Mouse (Mus musculus): ENCODE measurements around the gene Ncam2. TPM values are rescaled to one million over a fixed set of nuclear protein-coding genes. Genes with fewer than 3 reads are reported as not detected.
"Not testable (repeated sequence)": the region's sequence is repeated elsewhere in the genome, so short reads cannot be mapped to it uniquely, and the experiment has no call there.

Gene Ncam2
- polyA plus RNA-seq, 1 experiment from 2014 or later: 8.0 TPM

DNA sequence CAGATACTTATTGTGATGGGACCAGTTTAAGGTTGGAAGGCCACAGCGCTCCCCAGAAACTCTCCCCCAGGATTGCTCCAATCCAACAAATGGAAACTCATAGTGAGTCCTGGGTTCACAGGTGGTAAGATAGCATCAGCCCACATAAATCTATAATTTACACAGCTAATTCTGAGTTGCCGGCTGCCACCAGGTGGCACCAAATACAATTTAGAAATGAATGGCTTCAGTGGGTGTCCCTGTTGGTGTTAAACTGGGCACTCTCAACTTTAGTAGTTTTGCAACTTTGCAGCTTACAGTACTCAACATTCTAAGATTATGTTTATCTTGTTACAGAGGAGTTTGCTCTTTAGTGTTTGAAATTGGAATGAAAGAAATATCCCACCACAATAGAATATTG is 130.0 kb downstream of the Ncam2 start:
- Histone ChIP-seq H3K27ac (no peak overlapping the region), H3K9me3 (replicated peaks) (no peaks in the 10 kb centered on the region), H3K4me1 (no peaks in the 10 kb centered on the region; the same call in 1 of the 2 replicates), H3K4me3 (no peak overlapping the region), H3K36me3 (no peaks in the 10 kb centered on the region), H3K4me2 (replicated peaks) (no peak overlapping the region), H3K27me3 (no peaks in the 10 kb centered on the region), H3K9ac (no peak overlapping the region)
- 16% methylated on average over 2 of the region's 2 CpGs for WGBS
- peak; percentile 52; the same call in 1 of the 2 replicates for ATAC-seq (ENCODE audit: low FRiP score)

DNA sequence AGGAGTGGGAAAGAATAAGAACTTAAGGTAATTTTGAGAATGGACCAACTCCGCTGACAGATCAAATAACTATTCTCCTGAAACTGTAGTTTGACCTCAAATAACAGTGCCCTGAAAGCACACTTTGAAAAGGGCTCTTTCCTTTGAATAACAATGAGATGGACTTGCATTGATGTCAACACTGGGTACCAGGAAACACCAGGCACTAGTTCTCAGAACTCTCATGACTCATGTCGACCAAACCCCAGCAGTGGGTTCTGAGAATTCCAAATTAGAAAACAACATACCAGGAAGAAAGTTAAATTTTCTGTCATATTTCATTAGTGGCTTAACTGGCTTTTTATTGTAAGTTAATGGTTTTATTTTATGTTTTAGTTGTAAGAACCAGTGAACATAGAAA is 165.4 kb downstream of the Ncam2 start:
- H3K36me3 ChIP-seq: no peaks in the 10 kb centered on the region
- no peak overlapping the region for H3K4me3 ChIP-seq
- H3K9me3 ChIP-seq (replicated peaks): no peaks in the 10 kb centered on the region
- 70% methylated on average over 2 of the region's 2 CpGs for WGBS
- no peak overlapping the region for H3K27ac ChIP-seq
- H3K4me1 ChIP-seq: no peaks in the 10 kb centered on the region
- H3K9ac ChIP-seq: no peak overlapping the region
- no peak for ATAC-seq (ENCODE audit: low FRiP score)
- no peak overlapping the region for H3K4me2 ChIP-seq (replicated peaks)
- H3K27me3 ChIP-seq: no peaks in the 10 kb centered on the region

DNA sequence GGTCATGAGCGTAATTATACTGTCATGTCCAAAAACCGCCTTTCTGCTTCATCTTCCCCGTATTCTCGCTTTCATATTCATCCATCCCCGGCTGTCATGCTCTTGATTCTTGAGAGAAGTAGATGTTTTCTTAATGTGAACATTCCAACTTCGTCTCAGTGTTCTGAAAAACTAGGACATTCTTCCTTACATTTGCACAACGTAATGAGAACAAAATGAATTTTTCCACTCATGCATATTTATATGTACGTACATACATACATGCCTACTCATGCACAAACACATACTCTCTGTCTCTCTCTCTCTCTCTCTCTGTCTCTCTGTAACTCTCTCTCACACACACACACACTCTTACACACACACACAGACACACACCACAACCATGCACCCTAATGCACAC is 173.7 kb downstream of the Ncam2 start:
- no peaks in the 10 kb centered on the region for H3K4me1 ChIP-seq
- no peak overlapping the region for H3K4me3 ChIP-seq
- 89% methylated on average over 8 of the region's 8 CpGs for WGBS
- no peaks in the 10 kb centered on the region for H3K36me3 ChIP-seq
- no peak overlapping the region for H3K4me2 ChIP-seq (replicated peaks)
- no peaks in the 10 kb centered on the region for H3K9me3 ChIP-seq (replicated peaks)
- H3K27ac ChIP-seq: no peak overlapping the region
- H3K27me3 ChIP-seq: no peaks in the 10 kb centered on the region
- no peak overlapping the region for H3K9ac ChIP-seq
- no peak for ATAC-seq (ENCODE audit: low FRiP score)

DNA sequence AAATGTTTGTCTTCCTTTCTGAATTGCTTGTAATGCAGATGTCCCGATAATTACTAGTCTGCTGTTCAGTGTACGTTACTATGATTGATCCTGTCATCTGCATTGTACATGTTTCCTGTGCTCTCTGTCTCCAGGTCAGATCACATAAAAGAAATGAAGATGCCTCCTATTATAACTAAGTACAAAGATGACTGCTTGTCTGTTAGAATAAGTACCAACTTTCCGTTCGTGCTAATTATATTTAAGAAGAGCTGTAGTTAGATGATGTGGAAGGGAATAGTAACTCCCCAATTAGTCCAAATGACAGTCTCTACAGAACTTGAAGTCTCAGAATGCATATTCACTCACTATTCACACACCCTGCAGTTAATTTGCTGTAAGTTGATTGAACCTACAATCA is 179.9 kb downstream of the Ncam2 start:
- WGBS: 83% methylated on average over 4 of the region's 4 CpGs
- no peak for ATAC-seq (ENCODE audit: low FRiP score)
- no peak overlapping the region for H3K4me3 ChIP-seq
- H3K9ac ChIP-seq: no peak overlapping the region
- H3K27ac ChIP-seq: no peak overlapping the region
- no peaks in the 10 kb centered on the region for H3K27me3 ChIP-seq
- no peaks in the 10 kb centered on the region for H3K36me3 ChIP-seq
- no peaks in the 10 kb centered on the region for H3K4me1 ChIP-seq
- H3K4me2 ChIP-seq (replicated peaks): no peak overlapping the region
- no peaks in the 10 kb centered on the region for H3K9me3 ChIP-seq (replicated peaks)

DNA sequence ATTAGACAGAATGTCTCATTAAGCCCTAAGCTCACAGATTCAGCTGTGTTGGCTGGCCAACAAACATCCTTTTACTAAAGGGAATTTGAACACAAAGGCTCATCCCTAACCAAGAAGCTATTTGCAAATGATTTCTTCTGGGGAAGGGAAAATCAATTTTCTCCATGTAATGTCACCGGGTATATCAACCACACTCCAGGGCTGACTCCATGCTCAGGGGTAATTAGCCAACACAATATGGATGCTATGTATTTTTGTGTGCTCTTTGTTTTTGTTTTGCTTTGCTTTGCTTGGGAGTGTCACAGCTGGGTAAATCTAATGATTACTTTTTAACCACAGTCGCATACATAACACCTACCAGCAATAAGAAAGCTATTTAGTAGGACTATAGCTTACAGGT is 188.1 kb downstream of the Ncam2 start:
- Histone ChIP-seq H3K9me3 (replicated peaks) (no peaks in the 10 kb centered on the region), H3K9ac (no peak overlapping the region), H3K36me3 (no peaks in the 10 kb centered on the region), H3K4me2 (replicated peaks) (no peak overlapping the region), H3K4me1 (no peaks in the 10 kb centered on the region), H3K27me3 (no peaks in the 10 kb centered on the region), H3K27ac (no peak overlapping the region), H3K4me3 (no peak overlapping the region)
- peak; percentile 58; the same call in 1 of the 2 replicates for ATAC-seq (ENCODE audit: low FRiP score)
- 66% methylated on average over 2 of the region's 2 CpGs for WGBS

DNA sequence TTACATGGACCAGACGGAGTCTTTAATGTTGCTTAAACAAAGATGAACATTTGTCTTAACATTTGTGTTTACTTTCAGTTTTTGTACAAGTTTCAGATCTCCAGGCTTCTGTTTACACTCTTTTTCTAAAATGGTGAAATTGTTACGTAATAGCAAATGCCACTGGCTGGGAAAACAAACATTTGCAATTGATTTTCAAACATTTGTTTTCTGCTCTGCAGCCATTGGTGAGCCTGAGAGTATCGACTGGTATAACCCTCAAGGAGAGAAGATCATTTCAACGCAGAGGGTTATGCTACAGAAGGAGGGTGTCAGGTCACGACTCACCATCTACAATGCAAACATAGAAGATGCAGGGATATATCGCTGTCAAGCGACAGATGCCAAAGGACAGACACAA is 234.1 kb downstream of the Ncam2 start:
- Histone ChIP-seq H3K9ac (no peak overlapping the region), H3K27ac (no peak overlapping the region), H3K9me3 (replicated peaks) (no peaks in the 10 kb centered on the region), H3K4me1 (no peaks in the 10 kb centered on the region), H3K27me3 (no peaks in the 10 kb centered on the region), H3K36me3 (no peaks in the 10 kb centered on the region), H3K4me3 (no peak overlapping the region), H3K4me2 (replicated peaks) (no peak overlapping the region)
- 91% methylated on average over 7 of the region's 7 CpGs for WGBS
- no peak for ATAC-seq (ENCODE audit: low FRiP score)

DNA sequence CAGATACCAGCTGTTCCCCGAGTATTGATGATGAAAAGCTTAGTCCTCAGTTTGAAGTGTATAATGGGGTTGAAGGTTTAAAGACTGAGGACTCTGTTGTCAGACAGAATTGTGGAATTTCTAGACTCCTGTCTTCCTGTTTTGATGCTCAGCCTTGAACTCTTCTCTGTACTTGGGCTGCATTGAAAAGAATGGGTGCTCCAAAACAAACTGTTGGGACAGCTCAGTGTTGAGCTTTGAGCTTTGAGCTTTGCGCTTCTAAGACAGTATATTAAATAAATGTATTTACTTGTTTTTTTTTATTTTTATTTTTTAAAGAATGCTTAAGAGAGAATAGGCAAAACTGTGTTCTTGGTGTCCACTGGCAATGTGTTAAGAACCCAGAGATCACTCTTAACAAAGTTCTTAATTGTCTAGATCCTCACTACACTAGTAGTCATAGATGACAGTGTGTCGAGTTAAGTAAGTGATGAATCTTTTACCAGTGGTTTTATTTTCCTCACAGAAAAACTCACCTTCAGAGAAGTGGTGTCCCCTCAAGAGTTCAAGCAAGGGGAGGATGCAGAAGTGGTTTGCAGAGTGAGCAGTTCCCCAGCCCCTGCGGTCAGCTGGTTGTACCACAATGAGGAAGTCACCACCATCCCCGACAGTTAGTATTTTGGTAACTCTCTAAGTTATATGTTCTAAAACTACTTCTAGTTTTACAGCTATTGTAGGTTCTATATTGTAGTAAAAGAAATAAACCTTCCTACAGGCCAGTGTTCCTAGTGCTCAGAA is 236.8 kb downstream of the Ncam2 start:
- no peaks in the 10 kb centered on the region for H3K36me3 ChIP-seq
- H3K4me3 ChIP-seq: no peak overlapping the region
- no peaks in the 10 kb centered on the region for H3K27me3 ChIP-seq
- H3K4me1 ChIP-seq: no peaks in the 10 kb centered on the region
- no peak overlapping the region for H3K4me2 ChIP-seq (replicated peaks)
- H3K27ac ChIP-seq: no peak overlapping the region
- no peaks in the 10 kb centered on the region for H3K9me3 ChIP-seq (replicated peaks)
- 89% methylated on average over 5 of the region's 5 CpGs for WGBS
- H3K9ac ChIP-seq: no peak overlapping the region
- no peak for ATAC-seq (ENCODE audit: low FRiP score)

DNA sequence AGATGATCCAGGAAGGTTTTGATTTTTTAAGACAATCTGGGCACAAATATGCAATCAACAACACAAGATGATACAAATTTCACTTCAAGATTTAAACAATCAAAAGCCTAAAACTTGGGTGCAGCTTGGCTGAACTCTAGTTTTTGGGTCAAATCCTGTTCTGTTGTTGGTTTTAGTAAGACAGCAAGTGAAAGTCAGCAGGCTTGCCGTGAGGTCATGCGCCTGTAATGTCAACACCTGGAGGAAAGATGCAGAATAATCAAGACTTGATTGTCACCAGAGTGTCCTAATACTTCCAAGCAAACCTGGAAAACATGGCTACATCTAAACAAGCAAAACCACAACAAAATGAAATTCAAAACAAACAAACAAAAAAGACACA is 237.4 kb downstream of the Ncam2 start:
- no peak overlapping the region for H3K9ac ChIP-seq
- no peak overlapping the region for H3K4me2 ChIP-seq (replicated peaks)
- no peak overlapping the region for H3K27ac ChIP-seq
- no peaks in the 10 kb centered on the region for H3K36me3 ChIP-seq
- no peaks in the 10 kb centered on the region for H3K9me3 ChIP-seq (replicated peaks)
- 92% methylated on average over 2 of the region's 2 CpGs for WGBS
- no peak overlapping the region for H3K4me3 ChIP-seq
- no peaks in the 10 kb centered on the region for H3K27me3 ChIP-seq
- no peaks in the 10 kb centered on the region for H3K4me1 ChIP-seq
- ATAC-seq (ENCODE audit: low FRiP score): no peak

DNA sequence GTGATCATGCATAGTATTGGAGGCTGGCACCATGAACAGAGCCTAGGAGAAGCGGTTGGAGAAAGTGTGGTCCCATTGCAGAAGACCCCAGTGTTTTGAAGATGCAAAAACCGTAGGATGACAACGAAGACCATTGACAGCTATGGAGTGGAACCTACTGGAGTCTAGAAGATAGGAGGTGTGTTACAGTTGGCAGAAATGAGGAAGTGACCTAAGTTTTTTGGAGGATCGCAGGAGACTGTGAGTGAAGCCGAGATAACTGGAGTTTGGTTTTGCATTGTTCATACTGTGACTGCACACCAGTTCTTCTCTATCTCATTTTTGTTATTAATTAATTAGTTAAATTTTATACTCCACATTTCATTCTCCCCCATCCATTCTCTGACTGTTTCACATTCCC is 250.4 kb downstream of the Ncam2 start:
- no peaks in the 10 kb centered on the region for H3K4me1 ChIP-seq
- no peak overlapping the region for H3K4me3 ChIP-seq
- H3K9ac ChIP-seq: no peak overlapping the region
- H3K27ac ChIP-seq: no peak overlapping the region
- H3K36me3 ChIP-seq: no peaks in the 10 kb centered on the region
- no peaks in the 10 kb centered on the region for H3K9me3 ChIP-seq (replicated peaks)
- WGBS: 90% methylated on average over 5 of the region's 5 CpGs
- ATAC-seq (ENCODE audit: low FRiP score): no peak
- H3K4me2 ChIP-seq (replicated peaks): no peak overlapping the region
- no peaks in the 10 kb centered on the region for H3K27me3 ChIP-seq

DNA sequence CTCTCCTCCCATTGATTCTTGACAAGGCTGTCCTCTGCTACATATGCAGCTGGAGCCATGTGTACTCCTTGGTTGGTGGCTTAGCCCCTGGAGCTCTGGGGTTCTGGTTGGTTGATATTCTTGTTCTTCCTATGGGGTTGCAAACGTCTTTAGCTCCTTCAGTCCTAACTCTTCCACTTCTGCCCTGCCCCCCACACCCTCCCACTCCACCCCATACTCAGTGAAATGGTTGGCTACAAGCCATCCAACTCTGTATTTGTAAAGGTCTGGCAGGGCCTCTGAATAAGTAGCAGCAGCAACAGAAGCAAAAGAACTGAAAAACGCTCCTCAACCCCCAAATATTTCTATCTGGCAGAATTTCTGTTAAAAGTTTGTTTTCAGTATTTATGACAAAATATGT is 252.5 kb downstream of the Ncam2 start:
- H3K4me2 ChIP-seq (replicated peaks): no peak overlapping the region
- H3K4me1 ChIP-seq: no peaks in the 10 kb centered on the region
- H3K9ac ChIP-seq: no peak overlapping the region
- H3K4me3 ChIP-seq: no peak overlapping the region
- ATAC-seq (ENCODE audit: low FRiP score): 0 out of 2 replicates have a peak, but pooled peaks have one; percentile 38
- WGBS: 71% methylated on average over 2 of the region's 2 CpGs
- no peaks in the 10 kb centered on the region for H3K9me3 ChIP-seq (replicated peaks)
- no peaks in the 10 kb centered on the region for H3K36me3 ChIP-seq
- H3K27me3 ChIP-seq: no peaks in the 10 kb centered on the region
- H3K27ac ChIP-seq: no peak overlapping the region

DNA sequence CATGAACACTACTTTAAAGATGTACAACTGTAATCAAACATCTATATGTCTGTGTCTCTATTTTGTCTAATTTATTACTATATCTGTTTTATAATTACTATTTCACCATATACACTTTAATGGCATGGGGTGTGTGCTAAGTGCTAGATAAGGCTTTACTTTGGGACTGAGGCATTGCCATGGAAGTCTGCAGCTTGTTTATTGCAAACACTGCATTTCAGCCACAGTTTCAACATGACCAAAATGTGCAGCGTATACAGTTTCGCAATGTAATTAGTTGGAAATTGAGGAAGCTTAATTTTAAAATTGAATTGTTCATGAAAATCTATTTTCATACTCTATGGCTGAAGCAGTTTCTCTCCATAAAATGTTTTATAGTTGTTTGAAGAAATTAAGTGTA is 254.0 kb downstream of the Ncam2 start:
- Histone ChIP-seq H3K4me2 (replicated peaks) (no peak overlapping the region), H3K4me3 (no peak overlapping the region), H3K9me3 (replicated peaks) (no peaks in the 10 kb centered on the region), H3K27ac (no peak overlapping the region), H3K27me3 (no peaks in the 10 kb centered on the region), H3K9ac (no peak overlapping the region), H3K36me3 (no peaks in the 10 kb centered on the region), H3K4me1 (no peaks in the 10 kb centered on the region)
- WGBS: 96% methylated on average over 2 of the region's 2 CpGs
- ATAC-seq (ENCODE audit: low FRiP score): no peak

DNA sequence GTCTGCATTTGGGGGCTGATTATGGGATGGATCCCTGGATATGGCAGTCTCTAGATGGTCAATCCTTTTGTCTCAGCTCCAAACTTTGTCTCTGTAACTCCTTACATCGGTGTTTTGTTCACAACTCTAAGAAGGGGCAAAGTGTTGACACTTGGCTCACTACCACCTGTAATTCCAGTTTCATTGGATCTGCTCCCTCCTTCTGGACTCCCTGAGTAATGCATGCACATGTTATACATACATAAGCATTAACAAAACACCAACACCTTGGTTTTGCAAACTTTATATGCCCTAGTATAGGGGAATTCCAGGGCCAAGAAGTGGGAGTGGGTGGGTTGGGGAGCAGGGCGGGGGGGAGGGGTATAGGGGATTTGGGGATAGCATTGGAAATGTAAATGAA is 262.2 kb downstream of the Ncam2 start:
- 84% methylated on average over 2 of the region's 2 CpGs for WGBS
- H3K27me3 ChIP-seq; H3K4me2 ChIP-seq (replicated peaks); ATAC-seq (ENCODE audit: low FRiP score); H3K36me3 ChIP-seq; H3K4me1 ChIP-seq; H3K27ac ChIP-seq; H3K4me3 ChIP-seq; H3K9me3 ChIP-seq (replicated peaks); H3K9ac ChIP-seq: not testable (repeated sequence)

DNA sequence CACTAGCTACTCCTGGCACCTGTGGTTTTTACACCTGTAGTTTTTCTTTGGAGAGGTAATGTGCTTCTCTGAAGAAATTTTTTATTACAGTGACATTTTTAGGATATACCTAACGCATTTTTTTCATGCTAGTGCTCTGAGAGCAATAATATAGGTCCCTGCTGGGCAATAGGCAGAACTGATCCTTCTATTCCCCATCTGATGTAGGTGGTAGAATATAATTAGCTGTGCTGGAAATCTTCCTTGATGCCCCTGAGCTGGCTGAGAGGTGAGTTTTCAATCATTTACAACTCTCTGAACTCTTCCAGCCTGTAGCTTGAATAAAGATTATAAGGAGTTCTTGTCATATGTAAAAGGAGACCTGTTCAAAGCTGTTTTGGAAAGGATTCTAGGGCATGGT is 272.4 kb downstream of the Ncam2 start:
- no peak for ATAC-seq (ENCODE audit: low FRiP score)
- Histone ChIP-seq H3K4me3 (no peak overlapping the region), H3K27me3 (no peaks in the 10 kb centered on the region), H3K4me1 (no peaks in the 10 kb centered on the region), H3K4me2 (replicated peaks) (no peak overlapping the region), H3K27ac (no peak overlapping the region), H3K9me3 (replicated peaks) (no peaks in the 10 kb centered on the region), H3K36me3 (no peaks in the 10 kb centered on the region), H3K9ac (no peak overlapping the region)
- 50% methylated on average over 1 of the region's 1 CpGs for WGBS
